Mouse (Mus musculus): ENCODE data around the gene Aim2.

Gene Aim2

GRCm38 (mm10) chr1:173389901-173390401 is 39.3 kb downstream of the Aim2 start:
- no peak for DNase-seq (ENCODE audit: low spot score in 2 of 2)

- DNase-seq (ENCODE audit: low spot score in 2 of 2) = no peak
Measured at GRCm38 (mm10) chr1:173391754-173392153, 41.1 kb downstream of the Aim2 start.

GRCm38 (mm10) chr1:173398323-173398970 is 47.8 kb downstream of the Aim2 start:
- peak; percentile 61 to 89 for DNase-seq (ENCODE audit: low spot score in 2 of 2)

GRCm38 (mm10) chr1:173404696-173405309 is 54.1 kb downstream of the Aim2 start:
- no peak for DNase-seq (ENCODE audit: low spot score in 2 of 2)

GRCm38 (mm10) chr1:173409066-173409465 is 58.4 kb downstream of the Aim2 start:
- no peak for DNase-seq (ENCODE audit: low spot score in 2 of 2)

- no peak for DNase-seq (ENCODE audit: low spot score in 2 of 2)
Measured at GRCm38 (mm10) chr1:173411863-173412262, 61.2 kb downstream of the Aim2 start.

- DNase-seq (ENCODE audit: low spot score in 2 of 2) = no peak
Measured at GRCm38 (mm10) chr1:173414631-173415030, 64.0 kb downstream of the Aim2 start.

GRCm38 (mm10) chr1:173418516-173418915 is 67.8 kb downstream of the Aim2 start:
- no peak for DNase-seq (ENCODE audit: low spot score in 2 of 2)

GRCm38 (mm10) chr1:173418936-173419621 is 68.4 kb downstream of the Aim2 start:
- DNase-seq (ENCODE audit: low spot score in 2 of 2) = no peak

GRCm38 (mm10) chr1:173420374-173420773 is 69.7 kb downstream of the Aim2 start:
- DNase-seq (ENCODE audit: low spot score in 2 of 2) = peak; percentile 50 to 65

- DNase-seq (ENCODE audit: low spot score in 2 of 2) = no peak
Measured at GRCm38 (mm10) chr1:173426345-173426744, 75.7 kb downstream of the Aim2 start.

GRCm38 (mm10) chr1:173427385-173427784 is 76.7 kb downstream of the Aim2 start:
- DNase-seq (ENCODE audit: low spot score in 2 of 2) = no peak

GRCm38 (mm10) chr1:173429995-173430699 is 79.5 kb downstream of the Aim2 start:
- DNase-seq (ENCODE audit: low spot score in 2 of 2) = no peak

GRCm38 (mm10) chr1:173432411-173432810 is 81.7 kb downstream of the Aim2 start:
- no peak for DNase-seq (ENCODE audit: low spot score in 2 of 2)

- DNase-seq (ENCODE audit: low spot score in 2 of 2) = no peak
Measured at GRCm38 (mm10) chr1:173437161-173437953, 86.7 kb downstream of the Aim2 start.

GRCm38 (mm10) chr1:173440681-173441080 is 90.0 kb downstream of the Aim2 start:
- no peak for DNase-seq (ENCODE audit: low spot score in 2 of 2)

- DNase-seq (ENCODE audit: low spot score in 2 of 2) = no peak
Measured at GRCm38 (mm10) chr1:173441210-173441609, 90.5 kb downstream of the Aim2 start.

GRCm38 (mm10) chr1:173443061-173443460 is 92.4 kb downstream of the Aim2 start:
- DNase-seq (ENCODE audit: low spot score in 2 of 2) = no peak

GRCm38 (mm10) chr1:173447067-173447466 is 96.4 kb downstream of the Aim2 start:
- DNase-seq (ENCODE audit: low spot score in 2 of 2) = no peak

GRCm38 (mm10) chr1:173450621-173451020 is 99.9 kb downstream of the Aim2 start:
- DNase-seq (ENCODE audit: low spot score in 2 of 2) = no peak

- no peak for DNase-seq (ENCODE audit: low spot score in 2 of 2)
Measured at GRCm38 (mm10) chr1:173451665-173452064, 101.0 kb downstream of the Aim2 start.

All from spleen, postnatal 4 days (tissue).